Mouse (Mus musculus): ENCODE measurements around the gene Slc38a1. TPM values are rescaled to one million over a fixed set of nuclear protein-coding genes. Genes with fewer than 3 reads are reported as not detected.

The Slc38a1 gene
- polyA plus RNA-seq, 2 experiments: 50.4 to 57.7 TPM

DNA sequence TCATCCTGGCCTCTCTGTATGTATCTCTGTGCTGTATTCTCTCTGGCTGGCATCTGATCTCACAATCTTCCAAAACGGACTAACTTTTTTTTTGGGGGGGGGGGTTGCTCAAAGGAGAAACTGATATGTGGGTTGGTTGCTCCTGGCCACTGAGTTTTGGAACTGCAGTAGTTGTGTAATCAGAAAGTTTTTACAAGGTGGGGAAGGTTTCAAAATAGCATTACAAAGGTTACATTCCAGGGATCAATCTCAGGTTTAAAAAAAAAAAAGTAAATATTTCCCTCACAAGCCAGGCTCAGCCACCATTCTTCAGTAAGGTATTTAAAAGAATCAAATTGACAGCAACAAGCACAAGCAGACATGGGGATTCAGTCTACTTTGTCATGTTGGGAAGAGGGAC lies 31.4 kb upstream of the Slc38a1 start:
- H3K27me3 ChIP-seq (ENCODE audit: control insufficient read depth, insufficient read depth, low read length): no peaks in the 10 kb centered on the region
- no peak overlapping the region for H3K27ac ChIP-seq (replicated peaks; ENCODE audit: low read depth, low read length)
- H3K36me3 ChIP-seq (ENCODE audit: control insufficient read depth, insufficient read depth, low read length): no peaks in the 10 kb centered on the region
- 70% methylated on average over 1 of the region's 1 CpGs for whole genome bisulfite sequencing
- H3K4me1 ChIP-seq (ENCODE audit: control insufficient read depth, insufficient read depth, low read length): peaks cover 7% of the 10 kb centered on the region
- no peak overlapping the region for H3K9ac ChIP-seq (ENCODE audit: low read depth, low read length, severe bottlenecking)
- no peak overlapping the region for H3K4me3 ChIP-seq (replicated peaks; ENCODE audit: low read length)
- ATAC-seq (ENCODE audit: low FRiP score, low read depth) (no peak), DNase-seq (ENCODE audit: low spot score) (no peak)
- TF ChIP-seq POLR2A (IDR thresholded peaks at IDR 0.05; ENCODE audit: borderline replicate concordance, extremely low read depth, insufficient read depth, insufficient read length): no peak
- no peak overlapping the region for H3K4me2 ChIP-seq (replicated peaks; ENCODE audit: low read depth, low read length, severe bottlenecking)
- H3K9me3 ChIP-seq (ENCODE audit: control insufficient read depth, low read length): no peaks in the 10 kb centered on the region

DNA sequence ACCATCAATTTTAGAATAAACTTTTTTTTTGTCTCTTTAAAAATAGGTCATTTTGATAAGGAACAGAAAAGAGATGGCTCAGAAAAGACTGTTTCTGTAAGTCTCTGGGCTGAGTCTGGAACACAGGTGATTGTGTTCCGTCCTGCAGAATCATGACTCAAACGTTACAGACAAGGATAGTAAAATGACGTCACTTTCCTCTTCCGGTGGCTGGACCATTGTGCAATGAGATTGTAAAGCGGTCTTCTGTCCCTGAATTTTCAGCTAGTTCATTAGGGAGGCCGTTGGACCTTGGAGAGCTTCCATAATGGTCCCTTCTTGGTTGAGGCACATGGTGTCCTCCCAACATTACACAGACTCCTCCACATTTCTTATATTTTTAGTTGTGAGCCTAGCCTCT lies 27.0 kb upstream of the Slc38a1 start:
- no peaks in the 10 kb centered on the region for H3K9me3 ChIP-seq (ENCODE audit: control insufficient read depth, low read length)
- no peak overlapping the region for H3K4me3 ChIP-seq (replicated peaks; ENCODE audit: low read length)
- 72% methylated on average over 6 of the region's 6 CpGs for WGBS
- H3K4me2 ChIP-seq (replicated peaks; ENCODE audit: low read depth, low read length, severe bottlenecking): no peak overlapping the region
- DNase-seq (ENCODE audit: low spot score): no peak
- H3K4me1 ChIP-seq (ENCODE audit: control insufficient read depth, insufficient read depth, low read length): peaks cover 3% of the 10 kb centered on the region; the same call in 1 of the 2 replicates
- no peak overlapping the region for H3K9ac ChIP-seq (ENCODE audit: low read depth, low read length, severe bottlenecking)
- H3K27ac ChIP-seq (replicated peaks; ENCODE audit: low read depth, low read length): no peak overlapping the region
- H3K27me3 ChIP-seq (ENCODE audit: control insufficient read depth, insufficient read depth, low read length): no peaks in the 10 kb centered on the region
- ATAC-seq (ENCODE audit: low FRiP score, low read depth): no peak
- no peak for TF ChIP-seq POLR2A (IDR thresholded peaks at IDR 0.05; ENCODE audit: borderline replicate concordance, extremely low read depth, insufficient read depth, insufficient read length)
- no peaks in the 10 kb centered on the region for H3K36me3 ChIP-seq (ENCODE audit: control insufficient read depth, insufficient read depth, low read length)

DNA sequence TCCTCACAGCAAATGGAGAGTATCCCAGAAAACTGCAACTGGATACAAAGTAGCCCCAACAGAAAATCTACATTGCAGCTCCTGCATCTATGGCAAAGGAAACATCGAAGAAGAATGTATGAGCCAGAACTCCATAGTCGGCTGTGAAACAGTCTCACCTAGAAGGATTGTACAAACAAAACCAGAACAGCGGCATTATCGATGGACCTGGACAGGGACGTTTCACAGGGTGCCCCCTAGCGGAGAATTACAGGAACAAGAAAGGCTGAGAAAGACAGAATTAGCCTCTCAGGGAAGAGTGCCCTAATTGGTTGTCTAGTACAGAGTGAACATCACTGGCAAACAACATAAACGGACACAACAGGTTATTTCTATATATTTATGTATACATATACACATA lies 23.9 kb upstream of the Slc38a1 start:
- peaks cover 3% of the 10 kb centered on the region; the same call in 1 of the 2 replicates for H3K4me1 ChIP-seq (ENCODE audit: control insufficient read depth, insufficient read depth, low read length)
- peak overlapping the region; percentile 16; the same call in 1 of the 2 replicates for H3K4me2 ChIP-seq (replicated peaks; ENCODE audit: low read depth, low read length, severe bottlenecking)
- peak; percentile 85 for DNase-seq (ENCODE audit: low spot score)
- no peak overlapping the region for H3K27ac ChIP-seq (replicated peaks; ENCODE audit: low read depth, low read length)
- H3K4me3 ChIP-seq (replicated peaks; ENCODE audit: low read length): 0 out of 2 replicates have a peak overlapping the region, but pooled peaks have one; percentile 8
- H3K36me3 ChIP-seq (ENCODE audit: control insufficient read depth, insufficient read depth, low read length): no peaks in the 10 kb centered on the region
- no peaks in the 10 kb centered on the region for H3K9me3 ChIP-seq (ENCODE audit: control insufficient read depth, low read length)
- ATAC-seq (ENCODE audit: low FRiP score, low read depth): no peak; the same call in 1 of the 2 replicates
- no peak overlapping the region for H3K9ac ChIP-seq (ENCODE audit: low read depth, low read length, severe bottlenecking)
- no peaks in the 10 kb centered on the region for H3K27me3 ChIP-seq (ENCODE audit: control insufficient read depth, insufficient read depth, low read length)
- WGBS: 6% methylated on average over 7 of the region's 7 CpGs
- TF ChIP-seq POLR2A (IDR thresholded peaks at IDR 0.05; ENCODE audit: borderline replicate concordance, extremely low read depth, insufficient read depth, insufficient read length): no peak

DNA sequence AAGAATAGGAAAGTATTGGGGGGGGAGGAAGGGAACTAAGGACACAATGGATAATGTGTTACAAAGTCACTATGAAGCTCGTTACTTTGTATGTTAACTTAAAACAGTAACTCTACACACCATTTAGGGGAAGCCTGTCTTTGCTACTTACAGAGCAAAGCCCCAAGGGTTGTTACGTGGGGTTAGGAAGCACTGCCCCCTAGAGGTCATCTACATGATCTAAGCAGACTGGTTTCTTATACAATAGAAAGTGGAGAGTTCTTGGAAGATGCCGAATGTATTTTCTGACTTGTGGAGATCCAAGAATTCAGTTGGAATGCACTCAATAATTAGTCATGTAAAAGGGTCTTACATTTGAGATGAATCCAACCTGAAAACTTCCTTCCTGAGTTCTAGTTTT lies 23.2 kb upstream of the Slc38a1 start:
- ATAC-seq (ENCODE audit: low FRiP score, low read depth) (0 out of 2 replicates have a peak, but pooled peaks have one; percentile 77), DNase-seq (ENCODE audit: low spot score) (peak; percentile 92)
- Histone ChIP-seq H3K9me3 (ENCODE audit: control insufficient read depth, low read length) (no peaks in the 10 kb centered on the region), H3K4me2 (replicated peaks; ENCODE audit: low read depth, low read length, severe bottlenecking) (peak overlapping the region; percentile 16; the same call in 1 of the 2 replicates), H3K4me3 (replicated peaks; ENCODE audit: low read length) (no peak overlapping the region), H3K27ac (replicated peaks; ENCODE audit: low read depth, low read length) (no peak overlapping the region), H3K9ac (ENCODE audit: low read depth, low read length, severe bottlenecking) (no peak overlapping the region), H3K36me3 (ENCODE audit: control insufficient read depth, insufficient read depth, low read length) (no peaks in the 10 kb centered on the region), H3K4me1 (ENCODE audit: control insufficient read depth, insufficient read depth, low read length) (peaks cover 3% of the 10 kb centered on the region; the same call in 1 of the 2 replicates), H3K27me3 (ENCODE audit: control insufficient read depth, insufficient read depth, low read length) (no peaks in the 10 kb centered on the region)
- no peak for TF ChIP-seq POLR2A (IDR thresholded peaks at IDR 0.05; ENCODE audit: borderline replicate concordance, extremely low read depth, insufficient read depth, insufficient read length)
- 7% methylated on average over 3 of the region's 3 CpGs for WGBS

DNA sequence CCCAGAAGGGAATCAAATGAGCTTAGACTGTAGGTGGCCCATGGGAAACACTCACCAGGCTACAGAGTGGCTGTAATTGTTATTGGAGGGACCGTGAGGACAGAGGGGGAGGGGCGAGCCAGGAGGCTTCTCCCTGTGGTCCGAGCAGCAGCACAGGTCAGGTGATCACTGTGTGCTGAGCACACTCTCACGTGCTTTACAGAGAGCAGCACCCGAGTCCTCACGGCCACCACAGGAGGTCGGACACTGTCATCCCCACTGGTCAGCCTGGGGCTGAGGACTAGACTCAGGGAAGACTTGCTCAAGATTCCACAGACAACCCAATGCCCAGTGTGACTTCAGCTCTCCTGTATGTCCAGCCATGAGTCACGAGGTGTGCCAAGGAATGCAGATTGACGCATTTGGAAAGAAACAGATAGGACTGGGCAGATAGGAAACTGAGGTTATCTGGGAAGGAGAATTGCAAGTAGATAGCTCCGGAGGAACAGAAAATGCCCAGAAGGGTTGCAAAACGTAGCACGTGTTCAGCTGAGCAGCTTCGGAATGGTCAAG lies 18.0 kb upstream of the Slc38a1 start:
- Histone ChIP-seq H3K27me3 (ENCODE audit: control insufficient read depth, insufficient read depth, low read length) (no peaks in the 10 kb centered on the region), H3K4me1 (ENCODE audit: control insufficient read depth, insufficient read depth, low read length) (peaks cover 4% of the 10 kb centered on the region; the same call in 1 of the 2 replicates), H3K4me3 (replicated peaks; ENCODE audit: low read length) (no peak overlapping the region), H3K27ac (replicated peaks; ENCODE audit: low read depth, low read length) (no peak overlapping the region), H3K36me3 (ENCODE audit: control insufficient read depth, insufficient read depth, low read length) (no peaks in the 10 kb centered on the region), H3K4me2 (replicated peaks; ENCODE audit: low read depth, low read length, severe bottlenecking) (no peak overlapping the region), H3K9me3 (ENCODE audit: control insufficient read depth, low read length) (no peaks in the 10 kb centered on the region), H3K9ac (ENCODE audit: low read depth, low read length, severe bottlenecking) (no peak overlapping the region)
- TF ChIP-seq POLR2A (IDR thresholded peaks at IDR 0.05; ENCODE audit: borderline replicate concordance, extremely low read depth, insufficient read depth, insufficient read length): no peak
- DNase-seq (ENCODE audit: low spot score): no peak
- no peak for ATAC-seq (ENCODE audit: low FRiP score, low read depth)
- WGBS: 59% methylated on average over 13 of the region's 13 CpGs
